Mouse (Mus musculus) small intestine, adult 2 months (tissue): ENCODE results near the gene Acy3. TPM values are rescaled to one million over a fixed set of nuclear protein-coding genes. Genes with fewer than 3 reads are reported as not detected.
A peak's percentile ranks its signal among the peaks of the same experiment; 100 is the strongest.

Experiments
- H3K27ac ChIP-seq: fragments of 200-500 bp; 2 replicates; pipeline ENCODE4 v1.5.1; 2012; ENCODE audit warnings: low read depth, low read length, control low read depth, inconsistent platforms; ENCODE audit not compliant: insufficient read depth
- H3K27me3 ChIP-seq: fragments of 200-500 bp; 2 replicates; pipeline ENCODE4 v1.6.1; 2012; ENCODE audit warnings: mild to moderate bottlenecking, moderate library complexity, low read length, inconsistent platforms; ENCODE audit not compliant: control insufficient read depth, insufficient read depth
- H3K36me3 ChIP-seq: fragments of 200-500 bp; 2 replicates; pipeline ENCODE4 v1.6.1; 2012; ENCODE audit warnings: mild to moderate bottlenecking, low read length, control low read depth, inconsistent platforms; ENCODE audit not compliant: control insufficient read depth, insufficient read depth
- H3K4me1 ChIP-seq: fragments of 200-500 bp; 2 replicates; pipeline ENCODE4 v1.6.1; 2012; ENCODE audit warnings: low read length, inconsistent platforms, mixed read lengths; ENCODE audit not compliant: control insufficient read depth, insufficient read depth, insufficient read length
- H3K4me3 ChIP-seq: fragments of 200-500 bp; 2 replicates; pipeline ENCODE4 v1.5.1; 2012; ENCODE audit warnings: low read depth, mild to moderate bottlenecking, control low read depth, inconsistent platforms, low read length, moderate library complexity
- CTCF ChIP-seq: fragments of 200-500 bp; IDR thresholded peaks from 2 replicates; pipeline ENCODE4 v1.5.1; 2012; ENCODE audit warnings: low read depth, mild to moderate bottlenecking, control low read depth, inconsistent platforms, low read length, moderate library complexity, mixed read lengths; ENCODE audit not compliant: insufficient replicate concordance, insufficient read length; ENCODE audit errors: extremely low read depth
- POLR2A ChIP-seq: fragments of 200-500 bp; IDR thresholded peaks from 2 replicates; pipeline ENCODE4 v1.6.1; 2012; ENCODE audit warnings: low read depth, mild to moderate bottlenecking, control low read depth, inconsistent platforms, low read length, moderate library complexity
- WGBS: fragments of 180-500 bp; shearing (Covaris S2); methylation state at CpG from one replicate; pipeline ENCODE4 v1.1.7; 2018; 5-methylcytosine and 5-hydroxymethylcytosine counted together
- polyA plus RNA-seq: library from polyadenylated mRNA; depleted of rRNA; stranded (reverse); fragments of >200 nt; gene quantifications from 2 replicates; pipeline ENCODE4 v1.2.3, GENCODE M21; 2012

The Acy3 gene
- polyA plus RNA-seq, 1 experiment: 147 TPM

DNA sequence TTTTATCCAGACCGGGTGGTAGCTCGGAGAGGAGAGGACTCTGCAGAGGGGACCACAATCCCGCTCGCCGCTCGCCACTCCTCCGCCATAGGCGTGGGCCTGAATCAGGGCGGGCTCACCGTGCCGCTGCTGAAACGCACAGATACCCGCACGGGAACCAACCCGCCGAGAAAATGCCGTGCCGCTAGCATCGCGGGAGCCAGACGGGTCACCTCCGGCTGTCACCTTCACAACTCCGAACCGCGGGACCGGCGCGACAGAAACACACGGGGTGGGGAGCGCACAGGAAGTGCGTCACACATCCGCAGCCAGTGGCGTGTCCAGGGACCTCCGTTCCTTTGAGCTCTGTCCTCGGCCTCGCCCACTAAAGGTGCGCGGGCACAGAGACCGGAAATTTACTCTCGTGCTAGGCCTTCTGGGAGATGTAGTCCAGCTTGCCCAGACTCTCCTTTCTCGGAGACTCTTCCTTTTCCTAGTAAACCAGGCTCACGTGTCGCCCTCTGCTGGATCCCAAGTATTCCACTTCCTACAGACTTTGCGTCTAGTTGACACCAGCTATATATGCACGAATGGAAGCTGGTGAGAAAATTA lies 26.2 kb downstream of the Acy3 start, which contains the start of gene Ndufv1:
Gene Ndufv1, minus strand, starts transcription at position 375 of the 591 bp plus-strand sequence.
- peaks cover 6% of the 10 kb centered on the region; the same call in 1 of the 2 replicates for H3K4me1 ChIP-seq
- under 1% methylated on average over 45 of the region's 45 CpGs for whole genome bisulfite sequencing
- peaks cover 34% of the 10 kb centered on the region for H3K36me3 ChIP-seq
- peak within 1 kb of the TSS; percentile 67 for H3K27ac ChIP-seq
- TF ChIP-seq POLR2A (peak; percentile 70), CTCF (peak; percentile 59; the same call in 1 of the 2 replicates)
- no peaks in the 10 kb centered on the region for H3K27me3 ChIP-seq
- peak within 1 kb of the TSS; percentile 93 for H3K4me3 ChIP-seq

DNA sequence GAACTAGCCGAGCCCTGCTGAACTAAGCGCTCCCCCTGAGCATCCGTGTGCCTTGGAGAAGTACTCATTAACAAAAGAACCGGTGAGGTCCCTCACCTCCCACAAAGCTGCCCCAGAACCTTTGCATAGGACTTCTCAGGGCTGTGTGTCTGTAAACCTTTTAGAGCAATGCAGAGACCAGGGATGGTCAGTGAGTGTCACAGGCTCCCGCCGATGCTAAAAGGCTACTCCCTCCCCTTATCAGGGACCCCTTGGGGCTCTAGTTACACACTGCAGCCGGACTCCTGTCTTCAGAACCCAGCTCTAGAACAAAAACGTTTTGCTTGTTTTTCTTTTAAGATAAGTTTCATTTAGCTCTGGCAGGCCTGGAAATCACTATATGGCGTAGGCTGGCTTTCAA lies 26.7 kb downstream of the Acy3 start:
- no peaks in the 10 kb centered on the region for H3K27me3 ChIP-seq
- H3K36me3 ChIP-seq: peaks cover 29% of the 10 kb centered on the region
- H3K27ac ChIP-seq: no peak overlapping the region
- no peak for TF ChIP-seq POLR2A
- 0 out of 2 replicates have a peak, but pooled peaks have one; percentile 0 for TF ChIP-seq CTCF
- peak overlapping the region; percentile 35 for H3K4me3 ChIP-seq
- peaks cover 6% of the 10 kb centered on the region; the same call in 1 of the 2 replicates for H3K4me1 ChIP-seq
- WGBS: 24% methylated on average over 9 of the region's 9 CpGs

DNA sequence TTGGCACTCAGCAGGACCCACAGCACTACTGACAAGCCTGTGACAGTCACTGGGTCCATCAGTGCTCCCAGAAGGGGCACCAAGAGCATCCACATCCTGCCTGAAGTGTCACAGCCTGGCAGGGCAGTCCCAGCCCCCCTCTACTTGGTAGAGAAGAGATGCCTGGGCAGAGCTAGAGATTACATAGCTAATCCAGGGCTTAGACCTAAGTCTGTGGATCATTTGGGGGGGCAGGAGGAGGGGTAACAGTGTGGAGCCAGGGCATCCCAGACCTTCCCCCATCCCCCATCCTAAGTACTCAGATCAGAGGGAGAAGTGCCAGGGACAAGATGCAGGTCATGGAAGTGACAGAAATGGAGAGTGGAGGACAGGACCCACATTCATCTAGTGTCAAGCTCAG lies 28.4 kb downstream of the Acy3 start:
- Histone ChIP-seq H3K36me3 (peaks cover 13% of the 10 kb centered on the region), H3K4me1 (peaks cover 13% of the 10 kb centered on the region; the same call in 1 of the 2 replicates)

DNA sequence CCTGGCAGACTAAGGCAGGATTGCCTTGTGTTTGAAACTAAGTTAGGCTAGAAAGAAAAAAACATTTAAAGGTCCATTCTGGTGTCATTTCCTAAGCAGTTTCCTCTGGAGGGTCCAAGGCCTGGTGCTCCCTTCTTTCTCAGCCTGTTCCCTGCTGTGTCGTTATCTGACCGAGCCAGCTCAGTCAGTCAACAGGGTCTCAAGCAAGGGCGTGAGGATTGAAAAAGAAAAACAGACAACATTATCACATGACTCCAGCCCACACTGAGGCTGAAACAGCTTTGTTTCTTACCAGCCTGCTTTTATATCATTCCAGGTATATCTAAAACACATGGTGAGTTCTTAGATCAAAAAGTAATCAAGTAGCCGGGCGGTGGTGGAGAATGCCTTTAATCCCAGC lies 29.3 kb downstream of the Acy3 start:
- TF ChIP-seq CTCF (no peak), POLR2A (no peak)
- H3K4me1 ChIP-seq: peaks cover 16% of the 10 kb centered on the region; the same call in 1 of the 2 replicates
- no peaks in the 10 kb centered on the region for H3K27me3 ChIP-seq
- H3K4me3 ChIP-seq: no peak overlapping the region
- peaks cover 5% of the 10 kb centered on the region for H3K36me3 ChIP-seq
- no peak overlapping the region for H3K27ac ChIP-seq
- 86% methylated on average over 5 of the region's 5 CpGs for WGBS

More for the DNA sequence above, 28.4 kb downstream of the Acy3 start:
- no peak overlapping the region for H3K27ac ChIP-seq
- no peaks in the 10 kb centered on the region for H3K27me3 ChIP-seq
- no peak overlapping the region for H3K4me3 ChIP-seq
- TF ChIP-seq POLR2A: no peak
- TF ChIP-seq CTCF: no peak

DNA sequence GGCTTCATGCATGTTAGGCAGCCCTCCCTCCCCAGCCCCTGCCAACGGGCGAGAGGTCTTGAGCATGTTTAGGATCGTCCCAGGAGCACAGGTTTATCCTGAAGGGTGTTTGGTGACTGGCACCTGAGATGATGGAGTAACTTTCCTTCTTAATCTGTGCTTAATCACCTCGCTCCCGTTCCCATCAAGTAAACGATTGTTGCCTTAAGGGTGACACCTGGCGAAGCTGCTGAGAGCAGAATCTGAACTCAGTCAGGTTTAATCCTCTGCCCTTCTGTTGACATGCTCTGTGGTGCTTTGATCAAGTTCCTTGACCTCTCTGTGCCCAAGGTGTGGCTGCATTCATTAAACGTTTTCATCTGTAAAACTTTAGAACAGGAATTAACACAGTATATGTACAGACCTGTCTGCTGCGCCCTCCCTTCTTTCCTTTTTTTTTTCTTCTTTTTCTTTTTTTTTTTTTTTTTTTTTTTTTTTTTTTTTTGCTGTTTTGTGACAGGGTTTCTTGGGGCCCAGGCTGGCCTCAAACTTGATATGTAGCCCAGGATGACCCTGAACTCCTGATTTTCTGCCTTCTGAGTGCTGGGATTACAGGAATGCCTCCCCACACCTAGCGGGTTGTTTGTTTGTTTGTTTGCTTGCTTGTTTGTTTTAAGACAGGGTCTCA lies 31.7 kb downstream of the Acy3 start:
- H3K4me3 ChIP-seq: no peak overlapping the region
- peak overlapping the region; percentile 66 for H3K27ac ChIP-seq
- 55% methylated on average over 10 of the region's 10 CpGs for WGBS
- no peaks in the 10 kb centered on the region for H3K36me3 ChIP-seq
- TF ChIP-seq POLR2A (no peak), CTCF (no peak)
- H3K27me3 ChIP-seq: no peaks in the 10 kb centered on the region
- H3K4me1 ChIP-seq: peaks cover 10% of the 10 kb centered on the region; the same call in 1 of the 2 replicates

DNA sequence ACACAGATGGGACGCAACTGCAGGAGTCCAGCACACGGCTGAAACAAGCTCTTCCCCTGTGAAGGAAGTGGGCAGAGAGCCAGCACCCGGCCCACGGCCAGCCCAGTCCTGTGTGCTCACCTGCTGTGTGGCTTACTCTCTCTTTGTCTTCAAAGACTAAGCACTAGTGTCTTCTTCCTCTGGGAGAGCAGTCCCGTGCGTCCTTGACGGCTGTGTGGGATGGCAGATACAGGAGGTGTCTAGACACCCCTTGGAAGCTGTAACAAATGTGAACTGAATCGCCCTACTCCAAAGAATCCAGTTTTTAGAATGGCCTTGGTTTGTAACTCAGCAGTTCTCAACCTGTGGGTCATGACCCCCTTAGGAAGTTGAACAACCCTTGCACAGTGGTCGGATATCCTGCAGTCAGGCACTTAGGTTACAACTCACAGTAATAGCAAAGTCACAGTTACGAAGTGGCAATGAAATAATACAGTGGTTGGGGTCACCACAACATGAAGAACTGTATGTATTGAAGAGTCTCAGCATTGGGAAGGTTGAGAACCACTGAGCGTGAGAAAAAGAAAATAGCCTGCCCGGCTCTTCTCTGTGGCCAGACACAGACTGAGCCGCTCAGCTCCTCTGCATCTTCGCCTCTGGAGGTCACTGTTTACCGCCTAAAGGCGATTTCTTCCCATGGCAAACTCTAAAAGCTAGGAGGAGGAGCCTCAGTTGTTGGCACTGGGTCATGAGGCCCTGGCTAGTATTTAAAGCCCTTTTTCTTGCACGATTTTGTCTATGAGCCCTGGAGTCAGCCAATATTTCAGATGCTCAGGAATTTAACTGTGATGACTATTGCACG lies 32.6 kb downstream of the Acy3 start:
- Histone ChIP-seq H3K27ac (peak overlapping the region; percentile 66), H3K4me3 (no peak overlapping the region), H3K4me1 (peaks cover 10% of the 10 kb centered on the region; the same call in 1 of the 2 replicates), H3K36me3 (no peaks in the 10 kb centered on the region), H3K27me3 (no peaks in the 10 kb centered on the region)
- TF ChIP-seq POLR2A (peak; percentile 36; the same call in 1 of the 2 replicates), CTCF (peak; percentile 93; the same call in 1 of the 2 replicates)
- WGBS: 10% methylated on average over 18 of the region's 18 CpGs

DNA sequence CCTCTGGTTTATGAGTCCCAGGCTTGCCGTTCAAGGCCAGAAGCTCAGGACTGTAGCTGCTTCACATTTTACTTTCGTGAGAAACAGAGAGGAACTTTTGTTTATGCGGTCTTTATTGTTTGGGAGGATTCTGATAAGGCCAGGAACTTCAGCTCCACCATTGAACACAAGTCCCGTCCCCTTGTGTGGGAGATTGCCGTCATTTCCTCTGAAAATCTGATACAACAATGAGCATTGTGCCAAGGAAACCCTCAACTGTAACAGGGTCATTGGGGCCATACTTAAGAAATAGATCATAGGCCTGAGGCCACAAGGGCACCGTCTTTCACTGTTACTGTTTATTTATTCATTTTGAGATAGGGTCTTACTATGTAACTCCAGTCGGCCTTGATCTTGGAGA lies 36.8 kb downstream of the Acy3 start:
- WGBS: 58% methylated on average over 7 of the region's 7 CpGs

More for the DNA sequence above, 36.8 kb downstream of the Acy3 start:
- no peak for TF ChIP-seq POLR2A
- TF ChIP-seq CTCF: no peak
- Histone ChIP-seq H3K4me1 (peaks cover 16% of the 10 kb centered on the region), H3K36me3 (no peaks in the 10 kb centered on the region), H3K27ac (no peak overlapping the region), H3K4me3 (no peak overlapping the region), H3K27me3 (no peaks in the 10 kb centered on the region)
